Mouse (Mus musculus) regulatory T cell (primary cell): ENCODE results near the gene Cdk5.

Source experiments
- in situ Hi-C: fragments of 300-600 bp; cut with MboI, MseI; formaldehyde crosslinking; loops from one replicate; pipeline ENCODE4 v1.15.1; 2025; ENCODE audit warnings: high pct_unique_total_duplicates

Gene Cdk5

DNA sequence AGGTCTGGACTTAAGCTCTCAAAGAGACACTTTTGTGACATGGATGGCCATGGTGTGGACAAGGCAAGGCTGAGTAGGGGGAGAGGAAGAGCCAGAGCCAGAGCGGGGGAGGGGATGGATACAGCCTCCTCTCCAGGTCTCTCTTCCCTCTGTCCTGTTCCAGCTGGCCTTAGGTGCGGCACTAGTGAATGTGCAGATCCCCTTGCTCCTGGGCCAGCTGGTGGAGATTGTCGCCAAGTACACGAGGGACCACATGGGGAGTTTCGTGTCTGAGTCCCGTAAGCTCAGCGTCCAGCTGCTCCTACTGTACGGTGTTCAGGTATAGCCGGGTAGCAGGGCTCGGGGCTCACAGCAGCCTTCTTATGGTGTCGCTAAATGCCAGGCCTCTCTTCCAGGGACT lies 23.0 kb downstream of the Cdk5 start:
- in situ Hi-C loops: no loop called here

DNA sequence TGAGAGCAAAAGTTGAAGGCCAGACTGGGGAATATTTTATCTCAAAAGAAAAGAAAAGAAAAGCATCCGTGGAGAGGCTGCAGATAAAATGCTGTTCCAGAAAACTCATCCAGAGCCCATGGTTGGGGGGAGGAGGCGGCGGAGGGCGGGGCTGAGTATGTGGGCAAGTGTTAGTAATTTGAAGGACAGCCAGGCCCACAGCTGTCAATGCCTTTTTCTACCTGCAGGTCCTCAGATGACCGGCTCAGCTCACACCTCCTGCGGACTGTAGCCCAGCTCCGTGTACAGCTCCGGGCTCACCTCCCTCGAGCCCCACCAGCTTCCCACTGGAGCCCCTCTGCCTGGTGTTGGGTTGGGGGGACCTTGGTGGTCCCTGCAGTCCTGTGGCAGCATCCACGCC lies 23.6 kb downstream of the Cdk5 start:
- in situ Hi-C loops: loop anchor here (10.0 kb wide), 2 partner anchors 285 to 605 kb away; partner anchors contain the start of gene Nub1

DNA sequence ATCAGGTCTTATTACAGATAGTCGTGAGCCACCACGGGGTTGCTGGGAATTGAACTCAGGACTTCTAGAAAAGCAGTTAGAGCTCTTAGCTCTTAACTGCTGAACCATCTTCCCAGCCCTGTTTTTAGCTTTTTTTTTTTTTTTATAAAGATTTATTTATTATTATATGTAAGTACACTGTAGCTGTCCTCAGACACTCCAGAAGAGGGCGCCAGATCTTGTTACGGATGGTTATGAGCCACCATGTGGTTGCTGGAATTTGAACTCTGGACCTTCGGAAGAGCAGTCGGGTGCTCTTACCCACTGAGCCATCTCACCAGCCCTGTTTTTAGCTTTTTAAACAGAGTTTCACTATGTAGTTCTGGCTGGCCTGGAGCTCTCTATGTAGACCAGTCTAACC lies 27.1 kb downstream of the Cdk5 start:
- in situ Hi-C loops: loop anchor here (10.0 kb wide), 2 partner anchors 289 to 601 kb away; partner anchors contain the start of gene Nub1

DNA sequence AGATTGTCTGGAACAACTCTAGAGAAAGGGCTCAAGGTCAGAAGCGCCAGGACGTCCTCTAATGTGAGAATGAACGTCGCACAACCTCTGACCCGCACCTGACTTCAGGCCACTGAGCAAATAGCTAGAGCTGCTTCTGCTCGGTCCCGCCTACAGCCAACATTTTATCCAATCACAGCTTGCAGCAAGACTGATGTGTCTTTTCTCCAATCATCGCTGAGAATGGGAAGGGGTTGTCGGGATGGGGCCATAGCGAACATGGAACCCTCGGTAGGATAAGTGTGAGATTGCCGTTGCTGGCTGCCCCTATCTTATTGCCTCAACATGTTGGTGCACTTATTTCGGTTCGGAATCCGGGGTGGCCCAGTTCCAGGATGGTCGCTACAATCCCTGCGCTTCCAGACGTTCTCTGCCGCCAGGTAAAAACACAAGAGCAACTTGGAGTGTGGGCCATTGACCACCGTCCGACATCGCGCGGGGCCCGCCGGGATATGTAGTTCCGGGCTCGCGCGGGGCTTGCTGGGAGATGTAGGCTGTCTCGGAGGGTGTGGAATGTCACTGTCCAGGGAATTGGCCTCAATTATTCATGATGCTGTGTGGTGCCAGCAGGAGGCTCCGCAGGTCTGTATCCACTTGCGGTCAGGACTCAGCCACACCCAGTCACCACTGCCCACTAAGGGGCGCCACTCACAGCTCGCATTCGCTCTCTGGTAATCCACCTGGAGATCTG lies 29.0 kb downstream of the Cdk5 start:
- in situ Hi-C loops: loop anchor here (10.0 kb wide), 2 partner anchors 290 to 600 kb away; partner anchors contain the start of gene Nub1

DNA sequence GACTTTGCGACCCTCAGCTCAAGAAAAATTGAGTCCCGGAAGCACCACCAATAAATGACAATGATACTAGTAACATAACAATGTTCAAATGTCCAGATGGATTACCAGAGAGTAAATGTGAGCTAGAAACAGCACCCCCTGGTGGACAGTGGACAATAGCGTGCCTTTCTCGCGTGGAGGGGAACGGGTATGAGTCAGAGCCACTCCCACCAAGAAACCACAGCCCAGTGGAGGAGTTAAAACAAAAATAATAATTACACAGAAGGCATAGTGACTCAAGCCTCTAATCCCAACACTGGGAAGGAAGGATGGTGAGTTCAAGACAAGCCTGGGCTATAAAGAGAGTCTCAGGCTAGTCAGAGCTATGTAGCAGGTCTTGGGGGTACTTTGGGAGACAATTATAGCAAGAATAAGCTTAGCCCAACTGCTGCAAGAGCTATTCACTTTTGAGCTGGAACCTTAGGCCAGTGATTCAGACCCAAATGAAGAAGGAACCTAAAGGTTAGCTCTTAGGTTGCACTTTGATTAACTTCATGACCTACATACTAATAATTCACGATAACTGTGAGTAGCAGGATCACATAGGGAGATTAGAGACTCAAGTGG lies 29.8 kb downstream of the Cdk5 start, which contains the start of gene Abcb8:
Gene Abcb8 (plus strand): TSS at position 272 of the 606 bp plus-strand sequence.
- in situ Hi-C loops: loop anchor here (10.0 kb wide), 2 partner anchors 291 to 599 kb away; partner anchors contain the start of gene Nub1

DNA sequence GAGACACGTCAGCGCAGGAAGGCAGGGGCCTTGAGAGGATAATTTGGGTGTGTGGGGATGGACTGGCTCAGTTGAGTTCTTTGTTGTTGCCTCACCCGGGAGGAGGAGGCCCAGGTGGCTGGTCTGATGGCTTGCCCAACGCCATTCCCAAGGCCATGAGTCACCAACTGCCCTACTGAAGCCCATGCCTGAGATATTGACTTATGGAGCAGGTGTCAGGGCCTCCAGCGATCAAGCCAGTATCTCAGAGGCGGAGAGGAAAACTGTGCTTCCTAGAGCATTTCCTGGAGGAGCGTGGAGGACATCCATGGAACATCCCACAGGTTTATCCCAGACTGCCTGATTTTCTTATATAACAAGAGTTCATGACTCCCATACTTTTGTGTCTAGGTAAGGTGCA lies 30.6 kb downstream of the Cdk5 start:
- in situ Hi-C loops: loop anchor here (10.0 kb wide), 2 partner anchors 292 to 598 kb away; partner anchors contain the start of gene Nub1

DNA sequence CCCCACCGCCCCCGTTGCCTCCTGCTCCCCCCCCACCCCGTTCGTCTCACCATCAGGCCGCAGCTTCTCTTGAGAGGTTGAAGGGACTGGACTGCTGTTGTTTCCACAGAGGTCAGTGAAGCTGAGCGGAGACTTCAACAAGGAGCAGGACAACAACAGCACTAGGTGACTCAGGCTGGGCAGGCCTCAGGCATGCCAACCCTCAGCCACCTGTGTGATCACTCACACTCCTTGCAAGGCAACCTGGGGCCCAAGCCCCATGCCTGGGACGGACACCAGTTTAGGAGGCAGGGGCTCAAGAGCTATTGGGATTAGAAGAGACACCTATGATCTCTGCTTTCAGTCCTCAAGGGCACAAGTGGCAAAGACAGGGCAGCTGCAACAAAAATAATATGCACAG lies 31.5 kb downstream of the Cdk5 start, which contains the start of gene Atg9b:
Gene Atg9b (minus strand): TSS at position 280 of the 400 bp plus-strand sequence.
- in situ Hi-C loops: loop anchor here (10.0 kb wide), 2 partner anchors 293 to 597 kb away; partner anchors contain the start of gene Nub1

DNA sequence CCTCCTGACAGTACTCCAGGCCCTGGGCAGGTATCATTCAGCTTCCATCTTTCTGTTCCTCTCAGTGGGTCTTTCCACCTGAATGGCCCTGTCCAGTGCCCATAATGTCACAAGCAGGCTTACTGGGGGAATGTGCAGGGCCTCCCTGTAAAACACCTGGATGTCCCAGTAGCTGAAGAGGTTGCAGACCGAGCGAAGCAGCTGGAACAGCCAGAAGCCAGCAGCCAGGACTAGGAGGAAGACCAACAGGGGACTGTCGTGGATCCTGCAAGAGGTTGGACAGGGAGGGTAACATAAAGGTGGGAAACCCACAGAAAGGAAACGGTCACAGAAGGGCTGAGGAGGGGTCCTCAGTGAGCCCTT lies 33.7 kb downstream of the Cdk5 start:
- in situ Hi-C loops: loop anchor here (10.0 kb wide), 2 partner anchors 295 to 595 kb away; partner anchors contain the start of gene Nub1

DNA sequence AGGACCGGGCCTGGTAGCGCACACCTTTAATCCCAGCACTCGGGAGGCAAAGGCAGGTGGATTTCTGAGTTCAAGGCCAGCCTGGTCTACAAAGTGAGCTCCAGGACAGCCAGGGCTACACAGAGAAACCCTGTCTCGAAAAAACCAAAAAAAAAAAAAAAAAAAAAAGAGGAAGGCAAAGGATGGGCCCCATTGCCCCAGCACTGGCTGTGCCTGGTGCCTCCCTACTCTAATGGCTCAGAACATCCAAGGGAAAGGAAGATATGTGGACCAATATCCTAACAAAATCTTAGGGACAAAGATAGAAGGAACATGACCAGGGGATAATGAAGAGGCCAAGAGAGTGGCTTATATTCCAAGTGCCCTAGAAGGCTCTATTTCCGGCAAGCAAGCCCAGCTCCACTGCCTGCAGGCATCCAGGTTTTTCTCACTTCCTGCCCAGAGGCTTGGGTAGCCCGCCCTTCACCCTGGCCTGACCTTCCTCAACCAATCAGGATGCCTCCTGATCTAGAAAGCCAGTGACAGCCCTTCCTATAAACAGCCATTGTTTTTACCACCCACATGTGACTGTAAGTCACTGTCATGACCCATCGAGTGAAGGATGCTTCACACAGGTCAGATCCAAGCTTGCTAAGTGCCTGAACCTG lies 34.2 kb downstream of the Cdk5 start:
- in situ Hi-C loops: no loop called here

DNA sequence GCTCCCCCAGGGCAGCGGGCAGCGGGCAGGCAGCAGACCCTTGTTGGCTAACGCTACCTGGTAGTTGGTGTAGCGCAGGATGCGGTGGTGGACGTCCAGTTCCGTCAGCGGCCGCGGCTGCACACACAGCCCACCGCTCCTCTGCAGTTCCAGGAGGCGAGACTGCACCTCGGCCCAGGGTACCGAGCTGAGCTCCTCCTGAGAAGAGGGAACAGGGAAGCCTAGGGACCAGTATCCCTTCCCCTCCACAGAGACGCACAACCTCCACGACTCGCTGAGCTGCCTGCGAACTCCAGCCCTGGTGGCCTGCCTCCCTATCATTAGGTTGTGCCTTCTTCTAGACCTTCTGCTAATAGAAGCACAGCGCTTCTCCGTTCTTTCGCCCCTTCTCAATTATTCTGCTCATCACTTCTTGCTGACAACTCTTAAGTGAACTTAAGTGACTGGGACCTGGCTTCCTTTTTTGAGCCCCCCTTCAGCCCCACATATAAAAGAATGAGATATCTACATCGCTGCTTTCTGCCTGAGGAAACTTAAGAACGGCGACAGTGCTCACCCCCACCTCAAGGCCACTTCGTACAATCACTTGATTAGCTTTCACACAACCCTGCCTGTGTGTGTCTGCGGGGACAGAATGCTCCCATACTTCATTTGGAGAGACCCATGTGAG lies 34.9 kb downstream of the Cdk5 start:
- in situ Hi-C loops: no loop called here

DNA sequence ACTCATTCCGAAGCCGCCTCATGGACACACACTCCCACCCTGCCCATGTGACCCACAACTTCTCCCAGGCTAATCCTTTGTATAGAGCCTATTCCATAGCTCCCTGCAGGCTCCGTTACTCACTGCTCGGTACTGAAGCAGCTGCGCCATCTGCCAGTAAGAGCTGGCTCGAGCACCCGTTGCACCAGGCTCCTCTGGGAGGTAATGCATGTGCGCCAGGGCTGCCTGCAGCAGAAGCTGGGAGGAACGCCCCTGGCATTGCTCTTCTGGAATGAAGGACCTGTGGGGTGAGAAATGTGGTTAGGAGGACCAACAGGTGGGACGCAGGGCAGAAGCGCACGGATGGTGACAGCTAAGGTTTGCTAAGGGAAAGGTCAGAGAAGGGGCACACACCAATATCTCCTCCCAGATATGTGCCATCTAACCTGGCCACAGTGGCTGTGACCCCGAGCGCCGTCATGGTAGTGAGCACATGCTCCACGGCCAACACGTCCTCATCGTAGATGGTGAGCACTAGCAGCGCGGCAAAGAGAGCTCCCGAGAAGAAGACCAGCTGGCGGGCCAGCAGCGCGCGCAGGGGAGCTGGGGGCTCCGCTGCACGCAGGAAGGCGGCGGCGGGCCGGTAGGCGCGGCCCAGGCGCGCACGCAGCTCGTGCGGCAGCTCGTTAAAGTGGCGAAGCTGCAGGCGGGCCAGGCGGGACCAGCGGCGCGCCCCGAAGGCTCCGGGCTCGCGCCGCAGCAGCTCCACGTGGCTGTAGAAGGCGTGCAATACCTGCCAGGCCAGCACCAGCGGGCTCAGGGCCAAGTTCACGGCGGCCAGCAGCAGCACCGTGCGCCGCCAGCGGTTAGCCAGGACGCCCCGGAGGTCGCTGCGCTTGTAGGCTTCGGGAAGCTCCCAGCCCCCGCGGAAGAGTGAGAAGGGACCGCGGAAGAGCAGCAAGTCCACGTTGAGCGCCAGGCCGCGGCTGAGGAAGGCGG lies 35.8 kb downstream of the Cdk5 start:
- in situ Hi-C loops: no loop called here

DNA sequence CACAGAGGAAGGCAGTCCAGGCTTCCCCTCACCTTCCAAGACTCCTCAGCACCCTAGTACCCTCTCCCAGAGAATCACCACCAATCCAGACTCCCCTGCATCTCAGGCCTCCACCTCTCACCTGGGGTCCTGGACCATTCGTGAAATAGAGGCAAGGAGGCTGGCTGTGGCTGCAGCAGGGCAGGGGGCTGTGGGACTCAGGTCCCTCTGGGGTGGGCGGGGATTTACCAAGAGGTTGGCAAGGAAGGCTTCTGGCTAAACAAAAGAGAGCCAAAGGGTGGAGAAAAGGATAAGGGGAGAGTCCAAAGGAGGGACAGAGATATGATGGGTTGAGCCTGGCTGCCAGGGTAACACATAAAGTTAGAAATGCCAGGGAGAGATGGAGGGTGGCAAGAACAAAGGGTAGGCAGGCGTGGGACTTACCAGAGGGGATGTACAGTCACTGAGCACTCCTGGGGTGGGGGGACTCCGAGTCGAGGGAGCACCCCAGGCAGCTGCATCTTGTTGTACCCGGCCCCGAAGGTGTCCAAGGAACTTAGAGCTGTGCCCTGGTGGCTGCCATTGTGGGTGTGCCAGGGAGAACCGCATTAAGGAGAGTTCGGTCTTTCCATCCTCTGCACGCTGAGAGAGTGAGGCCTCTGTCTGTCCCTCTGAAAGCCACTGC lies 37.3 kb downstream of the Cdk5 start:
- in situ Hi-C loops: no loop called here

DNA sequence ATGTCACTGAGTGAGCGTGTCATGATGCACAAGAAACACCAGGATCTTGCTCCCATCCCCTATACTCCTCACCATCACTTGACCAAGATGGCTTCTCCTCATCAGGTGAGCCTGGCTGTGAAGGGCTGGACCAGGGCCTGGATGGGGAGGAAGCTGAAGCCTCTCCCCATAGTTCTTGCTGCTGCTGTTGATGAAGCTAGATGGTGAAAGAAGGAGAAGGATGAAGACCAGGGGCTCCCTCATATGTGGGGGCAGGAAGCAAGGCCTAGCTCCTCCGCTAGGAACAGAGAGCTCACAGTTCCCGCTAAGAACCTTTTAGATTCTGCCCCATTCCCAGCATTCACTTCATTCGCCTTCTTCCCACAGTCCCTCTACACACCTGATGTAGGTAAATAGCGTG lies 38.0 kb downstream of the Cdk5 start:
- in situ Hi-C loops: no loop called here

DNA sequence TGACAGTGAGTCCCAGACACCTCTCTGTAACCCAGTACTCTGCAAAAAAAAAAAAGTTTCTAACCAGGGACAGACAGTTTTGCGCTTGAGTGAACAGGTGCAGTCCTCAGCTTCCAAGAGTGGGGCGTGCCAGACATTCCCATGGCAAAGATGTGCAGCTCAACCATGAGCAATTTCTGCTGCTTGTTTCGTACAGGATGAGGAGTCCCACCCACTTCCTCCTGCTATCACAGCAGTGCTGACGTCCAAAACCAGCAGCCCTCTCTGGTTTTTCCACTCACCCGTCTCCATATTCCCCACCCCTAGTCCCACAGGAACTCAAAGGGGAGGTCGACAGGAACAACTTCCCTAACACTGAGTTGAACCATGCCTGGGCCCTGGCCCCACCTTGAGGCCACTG lies 38.9 kb downstream of the Cdk5 start:
- in situ Hi-C loops: no loop called here

DNA sequence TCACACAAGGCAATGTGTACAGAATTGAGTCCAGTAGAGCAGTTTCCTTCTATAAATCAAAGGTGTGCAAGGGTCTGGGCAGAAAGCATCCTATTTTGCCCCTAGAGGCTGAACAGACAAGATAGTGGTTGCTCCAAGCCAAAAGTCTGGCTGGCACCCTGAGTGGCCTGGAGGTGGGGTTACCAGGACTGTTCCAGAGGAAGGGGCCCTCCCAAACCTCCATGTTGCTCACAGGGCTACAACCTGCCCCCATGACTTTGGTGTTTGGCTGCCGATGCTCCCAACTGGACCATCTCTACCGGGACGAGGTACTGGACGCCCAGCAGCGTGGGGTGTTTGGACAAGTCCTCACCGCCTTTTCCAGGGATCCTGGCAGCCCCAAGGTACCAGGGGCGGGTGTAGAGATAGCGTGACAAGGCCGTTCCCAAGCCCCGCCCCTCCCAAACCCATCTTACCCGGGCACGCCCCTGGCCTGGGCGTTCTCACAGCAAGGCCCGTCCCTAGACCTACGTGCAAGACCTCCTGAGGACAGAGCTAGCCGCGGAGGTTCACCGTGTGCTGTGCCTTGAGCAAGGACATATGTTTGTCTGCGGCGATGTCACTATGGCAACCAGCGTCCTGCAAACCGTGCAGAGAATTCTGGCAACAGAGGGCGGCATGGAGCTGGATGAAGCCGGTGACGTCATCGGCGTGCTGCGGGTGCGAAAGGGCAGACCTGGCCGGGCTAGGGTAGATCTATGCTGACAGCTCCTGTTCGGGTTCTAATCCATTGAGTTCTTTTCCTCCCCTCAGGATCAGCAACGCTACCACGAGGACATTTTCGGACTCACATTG lies 40.1 kb downstream of the Cdk5 start:
- in situ Hi-C loops: no loop called here

DNA sequence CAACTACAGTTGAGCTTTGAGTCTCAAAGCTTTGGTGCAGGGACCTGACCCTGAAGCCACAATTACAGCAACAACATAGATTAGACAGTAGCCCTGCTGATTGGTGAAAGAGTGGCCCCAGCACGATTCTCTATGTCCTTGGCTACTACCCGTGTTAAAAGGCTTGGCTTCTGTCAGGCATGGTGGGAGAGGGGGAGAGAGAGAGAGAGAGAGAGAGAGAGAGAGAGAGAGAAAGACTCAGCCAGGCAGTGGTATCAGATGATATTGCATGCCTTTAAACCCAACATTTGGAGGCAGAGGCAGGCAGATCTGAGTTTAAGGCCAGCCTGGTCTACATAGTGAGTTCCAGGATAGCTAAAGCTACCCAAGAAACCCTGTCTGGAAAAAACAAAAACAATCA lies 41.3 kb downstream of the Cdk5 start:
- in situ Hi-C loops: no loop called here

DNA sequence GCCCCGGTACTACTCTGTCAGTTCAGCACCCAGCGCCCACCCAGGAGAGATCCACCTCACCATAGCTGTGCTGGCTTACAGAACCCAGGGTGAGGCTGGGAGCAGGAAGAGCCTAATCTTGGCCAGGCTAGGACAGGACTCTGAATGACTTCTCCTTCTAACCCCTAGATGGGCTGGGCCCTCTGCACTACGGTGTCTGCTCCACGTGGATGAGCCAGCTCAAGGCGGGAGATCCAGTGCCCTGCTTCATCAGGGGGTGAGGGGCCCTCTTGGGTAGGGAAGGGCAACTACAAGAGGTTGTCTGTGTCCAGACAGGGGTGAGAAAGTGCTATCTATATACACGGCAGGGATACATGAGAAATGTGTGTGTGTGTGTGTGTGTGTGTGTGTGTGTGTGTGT lies 41.8 kb downstream of the Cdk5 start:
- in situ Hi-C loops: no loop called here

DNA sequence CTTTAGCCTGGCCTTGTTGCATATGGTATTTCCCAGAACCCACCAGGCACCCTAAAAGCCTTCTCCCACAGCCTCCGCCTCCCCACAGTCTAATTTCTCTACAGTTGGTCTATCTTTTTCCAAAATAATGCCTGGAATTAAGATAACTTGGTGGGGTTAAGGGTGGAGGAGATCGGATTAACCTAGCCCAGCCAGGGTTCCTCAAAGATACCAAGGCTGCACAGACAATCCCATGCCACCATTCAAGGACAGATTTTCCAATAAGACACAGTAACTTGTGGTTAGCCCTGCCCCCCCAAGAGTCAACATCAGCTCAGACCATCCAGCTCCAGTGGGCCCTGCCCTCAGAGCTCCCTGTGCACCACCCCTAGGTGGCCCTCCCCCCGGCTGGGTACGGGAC lies 42.8 kb downstream of the Cdk5 start:
- in situ Hi-C loops: no loop called here

DNA sequence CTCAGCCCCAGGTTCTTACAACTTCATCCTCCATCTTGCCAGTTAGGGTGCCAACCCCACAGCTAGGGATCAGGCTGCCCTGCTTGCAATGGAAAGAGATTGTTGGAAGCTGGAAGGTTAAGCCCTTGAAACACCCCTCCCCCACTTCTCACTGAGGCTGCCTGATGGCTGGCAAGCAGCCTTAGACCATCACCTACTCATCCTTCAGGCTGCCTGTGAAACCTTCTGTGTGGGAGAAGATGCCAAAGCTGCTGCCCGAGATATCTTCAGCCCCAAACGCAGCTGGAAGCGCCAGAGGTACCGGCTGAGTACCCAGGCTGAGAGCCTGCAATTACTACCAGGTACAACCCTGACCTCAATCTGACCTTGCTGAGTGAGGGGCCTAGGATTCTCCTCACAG lies 43.8 kb downstream of the Cdk5 start:
- in situ Hi-C loops: loop anchor here (10.0 kb wide), 1 partner anchor 515 kb away; no protein-coding TSS in a partner anchor
